ENCODE assay signal across 10 mouse cellular contexts in genomic region chr1:138571565-138572361, GRCm38 (mm10). TPM values are rescaled to one million over a fixed set of nuclear protein-coding genes. Genes with fewer than 3 reads are reported as not detected.
A peak's percentile ranks its signal among the peaks of the same experiment; 100 is the strongest.
DNase-seq lines count a peak whose midpoint lies in the region; ATAC-seq and TF ChIP-seq lines count a peak whose summit lies in the region.
"Had no signal": no experiment of that assay in that cellular context is flagged by ENCODE, and none has a peak within 500 bp of the region (broad histone marks: within the 10 kb centered on the region; RNA-seq: fewer than 3 reads in every experiment).

No protein-coding gene starts in this region.

- no peaks in the 10 kb centered on the region for H3K79me2 ChIP-seq in MEL (ENCODE audit: control insufficient read depth, insufficient read depth, low read length, poor library complexity)

- H3K27me3 ChIP-seq in MEL (ENCODE audit: control insufficient read depth in 1 of 2, insufficient read depth in 2 of 2, low read length in 2 of 2): no peaks in the 10 kb centered on the region
- no peaks in the 10 kb centered on the region for H3K27me3 ChIP-seq in heart, embryonic 12.5 days (replicated peaks)
- no peaks in the 10 kb centered on the region for H3K27me3 ChIP-seq in midbrain, embryonic 14.5 days (ENCODE audit: control insufficient read depth, insufficient read depth, low read length)
- H3K27me3 ChIP-seq: liver, embryonic 15.5 days had no signal

- peak; percentile 7 for DNase-seq in MEL (ENCODE audit: low read depth, low spot score)
- DNase-seq in embryo, embryonic 10 days (ENCODE audit: low spot score): peak; percentile 68
- DNase-seq in midbrain, embryonic 14.5 days: peak; percentile 65
- no peak for DNase-seq in adrenal gland, adult 2 months
- no peak for DNase-seq in kidney, postnatal 10 days
- DNase-seq in layer of hippocampus, adult 11-12 months (ENCODE audit: low spot score): no peak
- DNase-seq: cerebellum, adult 9-10 months; thymus, adult 18-20 months had no signal

- peaks cover 2 to 12% of the 10 kb centered on the region in 2 experiments; a peak in 3 of 4 replicates for H3K4me1 ChIP-seq in MEL (ENCODE audit: control insufficient read depth in 1 of 2, insufficient read depth in 2 of 2, low read length in 2 of 2)
- H3K4me1 ChIP-seq in heart, embryonic 12.5 days (replicated peaks): peaks cover 14% of the 10 kb centered on the region
- H3K4me1 ChIP-seq in midbrain, embryonic 14.5 days (ENCODE audit: control insufficient read depth, insufficient read depth, low read length): peaks cover 8% of the 10 kb centered on the region

- ATAC-seq in heart, embryonic 12.5 days (ENCODE audit: insufficient number of reproducible peaks, low FRiP score): peak; percentile 60
- peak; percentile 59 for ATAC-seq in midbrain, embryonic 14.5 days (ENCODE audit: low FRiP score, low TSS enrichment)

- H3K4me2 ChIP-seq in heart, embryonic 12.5 days: peak overlapping the region; percentile 56
- H3K4me2 ChIP-seq in midbrain, embryonic 14.5 days (ENCODE audit: low read length): peak overlapping the region; percentile 41
- H3K4me2 ChIP-seq: liver, embryonic 15.5 days had no signal

- no peak for TF ChIP-seq RAD21 in MEL (IDR thresholded peaks at IDR 0.05; ENCODE audit: low read depth, low read length)

- H3K9me3 ChIP-seq in MEL (replicated peaks; ENCODE audit: insufficient read depth, low read length): no peaks in the 10 kb centered on the region
- H3K9me3 ChIP-seq in heart, embryonic 12.5 days (replicated peaks): no peaks in the 10 kb centered on the region
- H3K9me3 ChIP-seq in midbrain, embryonic 14.5 days (ENCODE audit: control insufficient read depth, low read length): no peaks in the 10 kb centered on the region
- H3K9me3 ChIP-seq: liver, embryonic 15.5 days had no signal

- TF ChIP-seq EP300 in MEL (IDR thresholded peaks at IDR 0.05; ENCODE audit: low read depth in 1 of 2, low read length in 2 of 2): no peak

- no peak overlapping the region for H3K4me3 ChIP-seq in MEL (ENCODE audit: control insufficient read depth in 1 of 2, insufficient read depth in 1 of 2, low read depth in 2 of 2, low read length in 2 of 2)
- H3K4me3 ChIP-seq in heart, embryonic 12.5 days: peak overlapping the region; percentile 16
- no peak overlapping the region for H3K4me3 ChIP-seq in midbrain, embryonic 14.5 days (replicated peaks; ENCODE audit: low read depth, low read length)
- H3K4me3 ChIP-seq: liver, embryonic 15.5 days had no signal

- 21% methylated on average over 22 of the region's 22 CpGs for WGBS in heart, embryonic 12.5 days
- WGBS in midbrain, embryonic 14.5 days: 8% methylated on average over 22 of the region's 22 CpGs

- H3K36me3 ChIP-seq in MEL (ENCODE audit: control insufficient read depth in 1 of 2, insufficient read depth in 2 of 2, low read length in 2 of 2): peaks cover 0 to 14% of the 10 kb centered on the region in 2 experiments; a peak in 2 of 4 replicates
- no peaks in the 10 kb centered on the region for H3K36me3 ChIP-seq in heart, embryonic 12.5 days
- H3K36me3 ChIP-seq in midbrain, embryonic 14.5 days (ENCODE audit: control insufficient read depth, insufficient read depth, low read length): no peaks in the 10 kb centered on the region
- H3K36me3 ChIP-seq: liver, embryonic 15.5 days had no signal

- no peak for TF ChIP-seq POLR2A in MEL (IDR thresholded peaks at IDR 0.05; ENCODE audit: control insufficient read depth in 1 of 2, insufficient read depth in 1 of 2, low read depth in 1 of 2, low read length in 2 of 2, poor library complexity in 1 of 2)

- no peak for TF ChIP-seq CTCF in MEL (IDR thresholded peaks at IDR 0.05 in 2 of 3, conservative IDR thresholded peaks at IDR 0.05 in 1 of 3; ENCODE audit: control insufficient read depth in 1 of 3, insufficient read depth in 1 of 3, low read depth in 2 of 3, low read length in 3 of 3, poor library complexity in 1 of 3, severe bottlenecking in 1 of 3)

- no peak overlapping the region for H3K27ac ChIP-seq in MEL (ENCODE audit: control insufficient read depth, low read depth, low read length)
- peak overlapping the region; percentile 82 for H3K27ac ChIP-seq in heart, embryonic 12.5 days (ENCODE audit: poor library complexity, severe bottlenecking)
- H3K27ac ChIP-seq in midbrain, embryonic 14.5 days (replicated peaks; ENCODE audit: low read depth, low read length): peak overlapping the region; percentile 60
- H3K27ac ChIP-seq: liver, embryonic 15.5 days had no signal

- H3K9ac ChIP-seq in MEL (ENCODE audit: control insufficient read depth, low read depth, low read length, poor library complexity, severe bottlenecking): no peak overlapping the region
- 0 out of 2 replicates have a peak overlapping the region, but pooled peaks have one; percentile 5 for H3K9ac ChIP-seq in heart, embryonic 12.5 days
- 0 out of 2 replicates have a peak overlapping the region, but pooled peaks have one; percentile 12 for H3K9ac ChIP-seq in midbrain, embryonic 14.5 days (replicated peaks; ENCODE audit: low read length)
- H3K9ac ChIP-seq: liver, embryonic 15.5 days had no signal

TF ChIP-seq in MEL, 35 proteins besides CTCF, POLR2A, EP300 and RAD21:
- TF ChIP-seq ZMIZ1 (IDR thresholded peaks at IDR 0.05; ENCODE audit: low read depth, low read length) (no peak), TBP (IDR thresholded peaks at IDR 0.05; ENCODE audit: low read depth, low read length) (no peak), JUND (IDR thresholded peaks at IDR 0.05; ENCODE audit: low read depth, low read length) (no peak), NRF1 (IDR thresholded peaks at IDR 0.05; ENCODE audit: insufficient read depth, low read depth, low read length, poor library complexity, severe bottlenecking) (no peak), TCF12 (IDR thresholded peaks at IDR 0.05; ENCODE audit: low read depth, low read length) (no peak), SIN3A (IDR thresholded peaks at IDR 0.05; ENCODE audit: low read length) (no peak), NELFE (IDR thresholded peaks at IDR 0.05; ENCODE audit: low read depth, low read length) (no peak), MXI1 (IDR thresholded peaks at IDR 0.05; ENCODE audit: low read depth, low read length) (no peak), GATA1 (IDR thresholded peaks at IDR 0.05; ENCODE audit: low read depth, low read length) (no peak), ETS1 (IDR thresholded peaks at IDR 0.05; ENCODE audit: low read depth, low read length) (no peak), MYC (IDR thresholded peaks at IDR 0.05; ENCODE audit: low read depth, low read length) (no peak), CHD2 (IDR thresholded peaks at IDR 0.05; ENCODE audit: low read length) (no peak)

RNA-seq across cellular contexts. Expression of gene Nek7, which starts 48.2 kb away (rescaled TPM):
- total RNA-seq in MEL (2012; rRNA removed): 4.7 and 6.2 TPM in 2 replicates
- 1 to 10 TPM in 1 of 2 experiments, not detected in 1; 9.1 TPM for polyA plus RNA-seq in MEL (2012; ENCODE audit: insufficient read depth in 1 of 2, insufficient read length in 2 of 2, low read depth in 1 of 2, low replicate concordance in 2 of 2, missing spikeins in 1 of 2)
- 53.9 and 56.4 TPM in 2 replicates for polyA plus RNA-seq in heart, embryonic 12.5 days (2016; fragmentation: Nextera tagmentation; extraction: Ambion mirVana)
- 13.1 and 24.3 TPM in 2 replicates for polyA plus RNA-seq in midbrain, embryonic 14.5 days (2014; fragmentation: Nextera tagmentation; extraction: Ambion mirVana)
- total RNA-seq in adrenal gland, adult 2 months (2021): 10 to 100 TPM; 49.2 to 52.8 TPM
- 6.3 TPM in 2 replicates for polyA plus RNA-seq in adrenal gland, adult 2 months (2012; rRNA removed)

Comparison
In these comparisons a context has a peak if more than half of its experiments do, and no peak if none do; other contexts are left out.
1. DNase-seq: peak in MEL (single experiment), embryo, embryonic 10 days (single experiment) and midbrain, embryonic 14.5 days (single experiment); none in adrenal gland, adult 2 months (single experiment), kidney, postnatal 10 days (single experiment) and layer of hippocampus, adult 11-12 months (single experiment).